Mouse (Mus musculus) neural tube, embryonic 12.5 days (tissue): ENCODE data around the gene Entpd3. TPM values are rescaled to one million over a fixed set of nuclear protein-coding genes. Genes with fewer than 3 reads are reported as not detected.
A peak's percentile ranks its signal among the peaks of the same experiment; 100 is the strongest.

ENCODE experiments used
- ATAC-seq: fragments of 200-750 bp; cut with Nextera tagmentation; 2 replicates; pipeline ENCODE4 v1.8.0; 2017; ENCODE audit warnings: low read depth, mild to moderate bottlenecking, moderate TSS enrichment, moderate library complexity; ENCODE audit not compliant: low FRiP score
- H3K27ac ChIP-seq: fragments of 300-500 bp; sonication (generic); 2 replicates; pipeline ENCODE4 v1.5.1; 2016
- H3K27me3 ChIP-seq: fragments of 300-500 bp; sonication (generic); replicated peaks from 2 replicates; pipeline ENCODE4 v1.6.1; 2016; ENCODE audit warnings: mild to moderate bottlenecking
- H3K36me3 ChIP-seq: fragments of 300-500 bp; sonication (generic); 2 replicates; pipeline ENCODE4 v1.6.1; 2016; ENCODE audit warnings: mild to moderate bottlenecking
- H3K4me1 ChIP-seq: fragments of 300-500 bp; sonication (generic); 2 replicates; pipeline ENCODE4 v1.6.1; 2016
- H3K4me2 ChIP-seq: fragments of 300-500 bp; sonication (generic); replicated peaks from 2 replicates; pipeline ENCODE4 v1.6.1; 2016; ENCODE audit warnings: mild to moderate bottlenecking
- H3K4me3 ChIP-seq: fragments of 300-500 bp; sonication (generic); 2 replicates; pipeline ENCODE4 v1.5.1; 2016
- H3K9ac ChIP-seq: fragments of 300-500 bp; sonication (generic); 2 replicates; pipeline ENCODE4 v1.6.1; 2016; ENCODE audit warnings: mild to moderate bottlenecking
- H3K9me3 ChIP-seq: fragments of 300-500 bp; sonication (generic); 2 replicates; pipeline ENCODE4 v1.6.1; 2016; ENCODE audit warnings: mild to moderate bottlenecking
- WGBS: fragments of 180-500 bp; shearing (Covaris S2); methylation state at CpG from one replicate; pipeline ENCODE4 v1.1.7; 2016; 5-methylcytosine and 5-hydroxymethylcytosine counted together
- polyA plus RNA-seq: library from polyadenylated mRNA; unstranded; fragments of >200 nt; fragmentation: Nextera tagmentation; extraction: Ambion mirVana; gene quantifications from 2 replicates; pipeline ENCODE4 v1.2.1, GENCODE M21; 2016

Gene Entpd3
- 0.24 and 0.41 TPM in 2 replicates for polyA plus RNA-seq

GRCm38 (mm10) chr9:120539662-120540251 lies at the start of gene Entpd3:
Gene Entpd3, plus strand, starts transcription at chr9:120539818.
- no peak within 1 kb of the TSS for H3K27ac ChIP-seq
- H3K4me1 ChIP-seq: peaks cover 9% of the 10 kb centered on the region; the same call in 1 of the 2 replicates
- peaks cover 27% of the 10 kb centered on the region for H3K27me3 ChIP-seq
- H3K36me3 ChIP-seq: no peaks in the 10 kb centered on the region
- peak within 1 kb of the TSS; percentile 34 for H3K4me3 ChIP-seq
- H3K4me2 ChIP-seq: peak within 1 kb of the TSS; percentile 72
- 2% methylated on average over 31 of the region's 31 CpGs for WGBS
- H3K9ac ChIP-seq: peak within 1 kb of the TSS; percentile 51
- no peak for ATAC-seq
- no peaks in the 10 kb centered on the region for H3K9me3 ChIP-seq

GRCm38 (mm10) chr9:120491509-120491908 lies 48.1 kb upstream of the Entpd3 start:
- Histone ChIP-seq H3K9ac (no peak overlapping the region), H3K27me3 (no peaks in the 10 kb centered on the region), H3K36me3 (peaks cover 25% of the 10 kb centered on the region), H3K4me2 (peak overlapping the region; percentile 88), H3K4me1 (peaks cover 19% of the 10 kb centered on the region), H3K4me3 (no peak overlapping the region), H3K27ac (no peak overlapping the region), H3K9me3 (no peaks in the 10 kb centered on the region)
- ATAC-seq: no peak
- WGBS: 84% methylated on average over 3 of the region's 3 CpGs

GRCm38 (mm10) chr9:120492010-120492399 lies 47.6 kb upstream of the Entpd3 start, which contains the start of gene Eif1b:
Gene Eif1b, plus strand, starts transcription at chr9:120492232.
- H3K9ac ChIP-seq: peak within 1 kb of the TSS; percentile 99
- peaks cover 25% of the 10 kb centered on the region for H3K36me3 ChIP-seq
- H3K27me3 ChIP-seq: no peaks in the 10 kb centered on the region
- 4% methylated on average over 19 of the region's 19 CpGs for WGBS
- peak within 1 kb of the TSS; percentile 88 for H3K4me2 ChIP-seq
- ATAC-seq: peak; percentile 19
- peak within 1 kb of the TSS; percentile 99 for H3K4me3 ChIP-seq
- peak within 1 kb of the TSS; percentile 83; the same call in 1 of the 2 replicates for H3K27ac ChIP-seq
- H3K9me3 ChIP-seq: no peaks in the 10 kb centered on the region
- peaks cover 19% of the 10 kb centered on the region for H3K4me1 ChIP-seq

- WGBS: under 1% methylated on average over 94 of the region's 97 CpGs
- peak; percentile 77 for ATAC-seq
Observed at GRCm38 (mm10) chr9:120492400-120493351, 46.9 kb upstream of the Entpd3 start.

GRCm38 (mm10) chr9:120493781-120494180 lies 45.8 kb upstream of the Entpd3 start:
- Histone ChIP-seq H3K9me3 (no peaks in the 10 kb centered on the region), H3K27ac (no peak overlapping the region), H3K36me3 (peaks cover 25% of the 10 kb centered on the region), H3K4me2 (peak overlapping the region; percentile 88), H3K4me3 (peak overlapping the region; percentile 99), H3K4me1 (peaks cover 19% of the 10 kb centered on the region), H3K9ac (peak overlapping the region; percentile 99), H3K27me3 (no peaks in the 10 kb centered on the region)
- 81% methylated on average over 12 of the region's 12 CpGs for WGBS
- no peak for ATAC-seq

More at GRCm38 (mm10) chr9:120492400-120493351, 46.9 kb upstream of the Entpd3 start:
- Histone ChIP-seq H3K9ac (peak overlapping the region; percentile 99), H3K4me2 (peak overlapping the region; percentile 88), H3K36me3 (peaks cover 25% of the 10 kb centered on the region), H3K27me3 (no peaks in the 10 kb centered on the region), H3K27ac (peak overlapping the region; percentile 83; the same call in 1 of the 2 replicates), H3K9me3 (no peaks in the 10 kb centered on the region), H3K4me1 (peaks cover 19% of the 10 kb centered on the region), H3K4me3 (peak overlapping the region; percentile 99)

GRCm38 (mm10) chr9:120496691-120497090 lies 42.9 kb upstream of the Entpd3 start:
- Histone ChIP-seq H3K9ac (no peak overlapping the region), H3K9me3 (no peaks in the 10 kb centered on the region), H3K4me2 (no peak overlapping the region), H3K4me3 (no peak overlapping the region), H3K4me1 (peaks cover 22% of the 10 kb centered on the region), H3K27me3 (no peaks in the 10 kb centered on the region), H3K27ac (no peak overlapping the region), H3K36me3 (peaks cover 25% of the 10 kb centered on the region)
- WGBS: 10% methylated on average over 3 of the region's 3 CpGs
- ATAC-seq: no peak

- Histone ChIP-seq H3K36me3 (peaks cover 25% of the 10 kb centered on the region), H3K9me3 (no peaks in the 10 kb centered on the region), H3K4me1 (peaks cover 18% of the 10 kb centered on the region), H3K4me3 (no peak overlapping the region), H3K9ac (no peak overlapping the region), H3K4me2 (no peak overlapping the region), H3K27ac (no peak overlapping the region), H3K27me3 (no peaks in the 10 kb centered on the region)
- 89% methylated on average over 5 of the region's 5 CpGs for WGBS
- no peak for ATAC-seq
Observed at GRCm38 (mm10) chr9:120497983-120498382, 41.6 kb upstream of the Entpd3 start.

- Histone ChIP-seq H3K9ac (no peak overlapping the region), H3K9me3 (no peaks in the 10 kb centered on the region), H3K4me1 (peaks cover 3% of the 10 kb centered on the region; the same call in 1 of the 2 replicates), H3K4me3 (no peak overlapping the region), H3K27ac (no peak overlapping the region), H3K4me2 (no peak overlapping the region), H3K27me3 (no peaks in the 10 kb centered on the region), H3K36me3 (0 out of 2 replicates have a peak, but pooled peaks cover under 1% of the 10 kb centered on the region)
- WGBS: 46% methylated on average over 10 of the region's 10 CpGs
- ATAC-seq: no peak
Observed at GRCm38 (mm10) chr9:120501191-120501902, 38.3 kb upstream of the Entpd3 start.

- no peak overlapping the region for H3K9ac ChIP-seq
- WGBS: 7% methylated on average over 8 of the region's 8 CpGs
- H3K36me3 ChIP-seq: no peaks in the 10 kb centered on the region
- no peaks in the 10 kb centered on the region for H3K27me3 ChIP-seq
- H3K4me3 ChIP-seq: no peak overlapping the region
- H3K4me2 ChIP-seq: no peak overlapping the region
- no peak overlapping the region for H3K27ac ChIP-seq
- peaks cover 3% of the 10 kb centered on the region; the same call in 1 of the 2 replicates for H3K4me1 ChIP-seq
- peaks cover 6% of the 10 kb centered on the region; the same call in 1 of the 2 replicates for H3K9me3 ChIP-seq
- ATAC-seq: no peak
Observed at GRCm38 (mm10) chr9:120502013-120502412, 37.6 kb upstream of the Entpd3 start.

GRCm38 (mm10) chr9:120504423-120504822 lies 35.2 kb upstream of the Entpd3 start:
- no peaks in the 10 kb centered on the region for H3K27me3 ChIP-seq
- no peak for ATAC-seq
- no peaks in the 10 kb centered on the region for H3K4me1 ChIP-seq
- H3K36me3 ChIP-seq: no peaks in the 10 kb centered on the region
- 84% methylated on average over 2 of the region's 2 CpGs for WGBS
- H3K9me3 ChIP-seq: peaks cover 10% of the 10 kb centered on the region; the same call in 1 of the 2 replicates
- H3K9ac ChIP-seq: no peak overlapping the region
- H3K4me2 ChIP-seq: no peak overlapping the region
- no peak overlapping the region for H3K4me3 ChIP-seq
- no peak overlapping the region for H3K27ac ChIP-seq

GRCm38 (mm10) chr9:120511781-120512180 lies 27.8 kb upstream of the Entpd3 start:
- Histone ChIP-seq H3K4me2 (no peak overlapping the region), H3K9ac (no peak overlapping the region), H3K9me3 (peaks cover 6% of the 10 kb centered on the region; the same call in 1 of the 2 replicates), H3K36me3 (no peaks in the 10 kb centered on the region), H3K27me3 (no peaks in the 10 kb centered on the region), H3K4me1 (no peaks in the 10 kb centered on the region), H3K27ac (no peak overlapping the region), H3K4me3 (no peak overlapping the region)
- WGBS: 69% methylated on average over 3 of the region's 3 CpGs
- ATAC-seq: no peak
